Mouse (Mus musculus) c-Kit-negative CD71-positive TER-119-positive erythroid progenitor cells, embryonic 14.5 days (primary cell): Measurements from ENCODE around the gene Mast1.

Source experiments
- DNase-seq: peaks from one replicate; pipeline ENCODE4 v3.0.0-alpha.2; 2013; ENCODE audit warnings: low read depth, low spot score

The Mast1 gene

GRCm38 (mm10) chr8:84936962-84937546, at the start of gene Mast1:
Gene Mast1, minus strand, starts transcription at chr8:84937359.
- DNase-seq: no peak

- DNase-seq: no peak
Measured at GRCm38 (mm10) chr8:84986379-84986945, 49.3 kb upstream of the Mast1 start.

- DNase-seq: no peak
Measured at GRCm38 (mm10) chr8:84985684-84986378, 48.7 kb upstream of the Mast1 start.

- DNase-seq: no peak
Measured at GRCm38 (mm10) chr8:84985049-84985683, 48.0 kb upstream of the Mast1 start.

GRCm38 (mm10) chr8:84984294-84985048, 47.3 kb upstream of the Mast1 start:
- DNase-seq: no peak

- DNase-seq: no peak
Measured at GRCm38 (mm10) chr8:84982499-84983011, 45.4 kb upstream of the Mast1 start.

- no peak for DNase-seq
Measured at GRCm38 (mm10) chr8:84981644-84982498, 44.7 kb upstream of the Mast1 start.

GRCm38 (mm10) chr8:84980622-84981358, 43.6 kb upstream of the Mast1 start:
- no peak for DNase-seq

- DNase-seq: peak; percentile 85
Measured at GRCm38 (mm10) chr8:84979599-84980421, 42.7 kb upstream of the Mast1 start.

- DNase-seq: no peak
Measured at GRCm38 (mm10) chr8:84978248-84978940, 41.2 kb upstream of the Mast1 start, which contains the start of gene Junb. Gene Junb, minus strand, starts transcription at chr8:84978718.

- no peak for DNase-seq
Measured at GRCm38 (mm10) chr8:84977435-84978247, 40.5 kb upstream of the Mast1 start.

GRCm38 (mm10) chr8:84976763-84977434, 39.7 kb upstream of the Mast1 start:
- DNase-seq: no peak

GRCm38 (mm10) chr8:84976031-84976762, 39.0 kb upstream of the Mast1 start:
- DNase-seq: peak; percentile 86

- DNase-seq: no peak
Measured at GRCm38 (mm10) chr8:84975434-84975833, 38.3 kb upstream of the Mast1 start.

GRCm38 (mm10) chr8:84974543-84975142, 37.5 kb upstream of the Mast1 start:
- DNase-seq: no peak
